Mouse (Mus musculus) kidney, embryonic 14.5 days (tissue): Measurements from ENCODE around the gene Rab3il1. TPM values are rescaled to one million over a fixed set of nuclear protein-coding genes. Genes with fewer than 3 reads are reported as not detected.

Experiments used
- ATAC-seq: fragments of 200-750 bp; cut with Nextera tagmentation; 2 replicates; pipeline ENCODE4 v1.8.0; 2017; ENCODE audit warnings: moderate number of reproducible peaks, mild to moderate bottlenecking, moderate TSS enrichment, moderate library complexity; ENCODE audit not compliant: low FRiP score, low TSS enrichment
- H3K27ac ChIP-seq: fragments of 300-500 bp; sonication (generic); 2 replicates; pipeline ENCODE4 v1.5.1; 2014; ENCODE audit warnings: low read depth, mild to moderate bottlenecking, low read length, moderate library complexity, mixed read lengths
- H3K27me3 ChIP-seq: fragments of 300-500 bp; sonication (generic); 2 replicates; pipeline ENCODE4 v1.6.1; 2014; ENCODE audit warnings: mild to moderate bottlenecking, low read length; ENCODE audit not compliant: control insufficient read depth, insufficient read depth
- H3K36me3 ChIP-seq: fragments of 300-500 bp; sonication (generic); 2 replicates; pipeline ENCODE4 v1.6.1; 2014; ENCODE audit warnings: low read length, mixed read lengths; ENCODE audit not compliant: control insufficient read depth, insufficient read depth
- H3K4me1 ChIP-seq: fragments of 300-500 bp; sonication (generic); 2 replicates; pipeline ENCODE4 v1.6.1; 2014; ENCODE audit warnings: low read length, mixed read lengths; ENCODE audit not compliant: control insufficient read depth, insufficient read depth
- H3K4me2 ChIP-seq: fragments of 300-500 bp; sonication (generic); replicated peaks from 2 replicates; pipeline ENCODE4 v1.6.1; 2014; ENCODE audit warnings: low read depth, mild to moderate bottlenecking, low read length
- H3K4me3 ChIP-seq: fragments of 300-500 bp; sonication (generic); 2 replicates; pipeline ENCODE4 v1.5.1; 2014; ENCODE audit warnings: mild to moderate bottlenecking, low read length
- H3K9ac ChIP-seq: fragments of 300-500 bp; sonication (generic); 2 replicates; pipeline ENCODE4 v1.6.1; 2014; ENCODE audit warnings: low read depth, mild to moderate bottlenecking, low read length, moderate library complexity
- H3K9me3 ChIP-seq: fragments of 300-500 bp; sonication (generic); 2 replicates; pipeline ENCODE4 v1.6.1; 2016; ENCODE audit warnings: low read length; ENCODE audit not compliant: control insufficient read depth
- whole genome bisulfite sequencing: fragments of 180-500 bp; shearing (Covaris S2); extraction: QIAGEN DNeasy Blood & Tissue Kit; methylation state at CpG from one replicate; pipeline ENCODE4 v1.1.7; 2014; 5-methylcytosine and 5-hydroxymethylcytosine counted together
- polyA plus RNA-seq: library from polyadenylated mRNA; unstranded; fragments of >200 nt; fragmentation: Nextera tagmentation; extraction: Ambion mirVana; gene quantifications from 2 replicates; pipeline ENCODE4 v1.2.1, GENCODE M21; 2014

Gene Rab3il1
- polyA plus RNA-seq, 1 experiment from 2014 or later: 20.3 TPM

GRCm38 (mm10) chr19:10058876-10059427, 57.5 kb downstream of the Rab3il1 start:
- peaks cover 40% of the 10 kb centered on the region for H3K36me3 ChIP-seq
- H3K27me3 ChIP-seq: no peaks in the 10 kb centered on the region
- ATAC-seq: no peak
- H3K27ac ChIP-seq: no peak overlapping the region
- H3K9me3 ChIP-seq: no peaks in the 10 kb centered on the region
- 74% methylated on average over 9 of the region's 9 CpGs for WGBS
- H3K4me2 ChIP-seq: no peak overlapping the region
- no peak overlapping the region for H3K4me3 ChIP-seq
- no peak overlapping the region; the same call in 1 of the 2 replicates for H3K9ac ChIP-seq
- 0 out of 2 replicates have a peak, but pooled peaks cover 8% of the 10 kb centered on the region for H3K4me1 ChIP-seq

GRCm38 (mm10) chr19:10059911-10060567, 58.6 kb downstream of the Rab3il1 start:
- Histone ChIP-seq H3K36me3 (peaks cover 51% of the 10 kb centered on the region), H3K9me3 (no peaks in the 10 kb centered on the region), H3K4me1 (0 out of 2 replicates have a peak, but pooled peaks cover 8% of the 10 kb centered on the region), H3K4me3 (no peak overlapping the region), H3K9ac (no peak overlapping the region), H3K27me3 (no peaks in the 10 kb centered on the region), H3K4me2 (no peak overlapping the region), H3K27ac (no peak overlapping the region; the same call in 1 of the 2 replicates)
- ATAC-seq: peak; percentile 48; the same call in 1 of the 2 replicates
- 54% methylated on average over 10 of the region's 10 CpGs for WGBS

GRCm38 (mm10) chr19:10060783-10061590, 59.5 kb downstream of the Rab3il1 start:
- no peak overlapping the region for H3K9ac ChIP-seq
- H3K4me3 ChIP-seq: no peak overlapping the region
- no peak overlapping the region for H3K4me2 ChIP-seq
- WGBS: 59% methylated on average over 8 of the region's 8 CpGs
- H3K9me3 ChIP-seq: no peaks in the 10 kb centered on the region
- 0 out of 2 replicates have a peak, but pooled peaks cover 8% of the 10 kb centered on the region for H3K4me1 ChIP-seq
- ATAC-seq: no peak
- H3K36me3 ChIP-seq: peaks cover 55% of the 10 kb centered on the region
- no peaks in the 10 kb centered on the region for H3K27me3 ChIP-seq
- no peak overlapping the region; the same call in 1 of the 2 replicates for H3K27ac ChIP-seq

- no peak for ATAC-seq
- H3K27ac ChIP-seq: no peak overlapping the region
- H3K27me3 ChIP-seq: no peaks in the 10 kb centered on the region
- peaks cover 55% of the 10 kb centered on the region for H3K36me3 ChIP-seq
- H3K4me2 ChIP-seq: no peak overlapping the region
- 91% methylated on average over 2 of the region's 2 CpGs for WGBS
- no peak overlapping the region for H3K4me3 ChIP-seq
- H3K9me3 ChIP-seq: no peaks in the 10 kb centered on the region
- 0 out of 2 replicates have a peak, but pooled peaks cover 8% of the 10 kb centered on the region for H3K4me1 ChIP-seq
- no peak overlapping the region for H3K9ac ChIP-seq
These were observed 60.2 kb downstream of the Rab3il1 start for GRCm38 (mm10) chr19:10061624-10062023.

- H3K9me3 ChIP-seq: no peaks in the 10 kb centered on the region
- H3K27me3 ChIP-seq: no peaks in the 10 kb centered on the region
- no peak overlapping the region for H3K4me2 ChIP-seq
- ATAC-seq: no peak
- H3K27ac ChIP-seq: no peak overlapping the region
- WGBS: 86% methylated on average over 8 of the region's 8 CpGs
- peaks cover 60% of the 10 kb centered on the region for H3K36me3 ChIP-seq
- H3K9ac ChIP-seq: no peak overlapping the region
- H3K4me3 ChIP-seq: no peak overlapping the region
- 0 out of 2 replicates have a peak, but pooled peaks cover 5% of the 10 kb centered on the region for H3K4me1 ChIP-seq
These were observed 60.8 kb downstream of the Rab3il1 start for GRCm38 (mm10) chr19:10062292-10062691.

GRCm38 (mm10) chr19:10062862-10063261, 61.4 kb downstream of the Rab3il1 start:
- no peaks in the 10 kb centered on the region for H3K27me3 ChIP-seq
- peaks cover 63% of the 10 kb centered on the region for H3K36me3 ChIP-seq
- H3K27ac ChIP-seq: no peak overlapping the region
- H3K9me3 ChIP-seq: no peaks in the 10 kb centered on the region
- H3K4me3 ChIP-seq: no peak overlapping the region
- ATAC-seq: no peak
- H3K4me2 ChIP-seq: no peak overlapping the region
- WGBS: 93% methylated on average over 5 of the region's 5 CpGs
- H3K4me1 ChIP-seq: 0 out of 2 replicates have a peak, but pooled peaks cover under 1% of the 10 kb centered on the region
- H3K9ac ChIP-seq: no peak overlapping the region

- H3K27ac ChIP-seq: no peak overlapping the region
- no peaks in the 10 kb centered on the region for H3K27me3 ChIP-seq
- H3K9ac ChIP-seq: no peak overlapping the region
- WGBS: 90% methylated on average over 10 of the region's 10 CpGs
- H3K4me1 ChIP-seq: no peaks in the 10 kb centered on the region
- H3K9me3 ChIP-seq: no peaks in the 10 kb centered on the region
- no peak for ATAC-seq
- no peak overlapping the region for H3K4me3 ChIP-seq
- no peak overlapping the region for H3K4me2 ChIP-seq
- H3K36me3 ChIP-seq: peaks cover 74% of the 10 kb centered on the region
These were observed 62.9 kb downstream of the Rab3il1 start for GRCm38 (mm10) chr19:10064173-10065012.

- no peaks in the 10 kb centered on the region for H3K27me3 ChIP-seq
- no peaks in the 10 kb centered on the region for H3K9me3 ChIP-seq
- peaks cover 87% of the 10 kb centered on the region for H3K36me3 ChIP-seq
- no peak overlapping the region for H3K9ac ChIP-seq
- no peak for ATAC-seq
- H3K4me1 ChIP-seq: no peaks in the 10 kb centered on the region
- WGBS: 93% methylated on average over 5 of the region's 5 CpGs
- H3K27ac ChIP-seq: no peak overlapping the region
- H3K4me2 ChIP-seq: no peak overlapping the region
- H3K4me3 ChIP-seq: no peak overlapping the region
These were observed 64.2 kb downstream of the Rab3il1 start for GRCm38 (mm10) chr19:10065465-10066188.
